12 mouse cellular contexts compared by ENCODE assay signal in the genomic region with DNA sequence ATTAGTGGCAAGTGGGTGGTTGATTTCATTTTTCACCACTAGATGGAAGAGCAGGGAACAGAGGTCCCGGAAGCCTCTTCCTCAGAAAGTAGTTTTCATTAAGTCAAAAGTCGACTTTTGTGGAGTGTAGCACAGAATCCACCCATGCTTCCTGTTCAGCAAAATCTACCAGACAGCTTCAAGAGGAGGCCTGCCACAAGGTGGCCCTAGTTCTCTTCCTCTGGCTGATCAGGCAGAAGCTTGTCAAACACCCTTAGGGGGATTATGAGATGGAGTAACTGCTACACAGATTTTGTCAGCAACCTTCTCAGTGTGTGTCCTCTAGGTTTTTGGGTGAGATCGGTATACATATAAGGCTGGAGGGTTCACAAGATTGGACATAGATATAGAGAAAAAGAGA. TPM values are rescaled to one million over a fixed set of nuclear protein-coding genes. Genes with fewer than 3 reads are reported as not detected.
A peak's percentile ranks its signal among the peaks of the same experiment; 100 is the strongest.
DNase-seq lines count a peak whose midpoint lies in the region; ATAC-seq lines count a peak whose summit lies in the region.
"Had no signal": no experiment of that assay in that cellular context is flagged by ENCODE, and none has a peak within 500 bp of the region (broad histone marks: within the 10 kb centered on the region; RNA-seq: fewer than 3 reads in every experiment).

No protein-coding gene starts in this region.

- DNase-seq in adrenal gland, adult 8-10 months, result peak; percentile 7
- no peak for DNase-seq in adrenal gland, adult 18-20 months (ENCODE audit: low spot score in 2 of 2)
- peak; percentile 35 for DNase-seq in 3T3-L1 (ENCODE audit: low read depth, low spot score)
- DNase-seq in brain, adult 2 months (ENCODE audit: low read depth, low spot score), result peak; percentile 2
- peak; percentile 28 to 50 for DNase-seq in lung, adult 18-20 months
- no peak for DNase-seq in right cerebral cortex, adult 18-20 months
- DNase-seq in frontal cortex, adult 2 months (ENCODE audit: extremely low spot score in 1 of 2, low spot score in 1 of 2), result no peak

- no peak for ATAC-seq in cerebellum, adult (ENCODE audit: insufficient number of reproducible peaks, low FRiP score, low TSS enrichment)

RNA-seq across cellular contexts. Expression of a gene that starts 23.4 kb away (rescaled TPM):
- total RNA-seq in adrenal gland, adult 8-10 months (2022), result not detected
- total RNA-seq in adrenal gland, adult 18-20 months (2021), result not detected
- polyA plus RNA-seq in frontal cortex, adult 2 months (2012; rRNA removed), result not detected in 2 replicates
- polyA plus RNA-seq: C2C12; heart, embryonic 13.5 days; neural tube, embryonic 11.5 days had no signal

RNA-seq across cellular contexts. Expression of a gene that starts 38.2 kb away (rescaled TPM):
- total RNA-seq in adrenal gland, adult 8-10 months (2022), result 10 to 100 TPM in 2 of 4 experiments, 1 to 10 TPM in 1, not detected in 1; 1.1 to 33.6 (median 29.7) TPM
- total RNA-seq in adrenal gland, adult 18-20 months (2021), result 10 to 100 TPM in 1 of 2 experiments, under 1 TPM in 1; 0.77 to 49.1 TPM
- 0.26 and 0.36 TPM in 2 replicates for polyA plus RNA-seq in frontal cortex, adult 2 months (2012; rRNA removed)
- polyA plus RNA-seq: heart, embryonic 13.5 days; limb, embryonic 14.5 days; neural tube, embryonic 11.5 days had no signal

RNA-seq across cellular contexts. Expression of a gene that starts 39.9 kb away (rescaled TPM):
- total RNA-seq in adrenal gland, adult 8-10 months (2022), result not detected
- not detected for total RNA-seq in adrenal gland, adult 18-20 months (2021)
- not detected in 2 replicates for polyA plus RNA-seq in frontal cortex, adult 2 months (2012; rRNA removed)
- polyA plus RNA-seq: C2C12; heart, embryonic 13.5 days; limb, embryonic 14.5 days; neural tube, embryonic 11.5 days had no signal

Comparison
In these comparisons a context has a peak if more than half of its experiments do, and no peak if none do; other contexts are left out.
1. DNase-seq: peak in adrenal gland, adult 8-10 months (single experiment), 3T3-L1 (single experiment), brain, adult 2 months (single experiment) and lung, adult 18-20 months (2 of 2); none in adrenal gland, adult 18-20 months (0 of 2), right cerebral cortex, adult 18-20 months (single experiment) and frontal cortex, adult 2 months (0 of 2).